Mouse (Mus musculus) E14TG2a.4 (cell line): ENCODE results near the gene Zfp14.

Experiments
- CTCF ChIP-seq: conservative IDR thresholded peaks from 2 replicates; pipeline ENCODE4 v1.5.1; 2014; ENCODE audit warnings: low read length
- NANOG ChIP-seq: IDR thresholded peaks from 2 replicates; pipeline ENCODE4 v1.6.1; 2014; ENCODE audit warnings: borderline replicate concordance, low read length, mixed read lengths
- POU5F1 ChIP-seq: IDR thresholded peaks from 2 replicates; pipeline ENCODE4 v1.6.1; 2014; ENCODE audit warnings: low read length, borderline replicate concordance

GRCm38 (mm10) chr7:30034331-30034730, 16.8 kb downstream of the Zfp14 start:
- no peak for TF ChIP-seq CTCF
- TF ChIP-seq POU5F1: no peak
- TF ChIP-seq NANOG: no peak
